Mouse (Mus musculus) thymus, adult 2 months (tissue): ENCODE measurements around the gene Cadps2.

Experiments
- CTCF ChIP-seq: fragments of 200-500 bp; IDR thresholded peaks from 2 replicates; pipeline ENCODE4 v1.5.1; 2012; ENCODE audit warnings: mild to moderate bottlenecking, control low read depth, low read length, moderate library complexity, borderline replicate concordance; ENCODE audit not compliant: control insufficient read depth, poor library complexity, insufficient read depth; ENCODE audit errors: extremely low read depth
- POLR2A ChIP-seq: fragments of 200-500 bp; IDR thresholded peaks from 2 replicates; pipeline ENCODE4 v1.6.1; 2012; ENCODE audit warnings: mild to moderate bottlenecking, low read length, control low read depth, moderate library complexity; ENCODE audit not compliant: control insufficient read depth, poor library complexity, insufficient read depth; ENCODE audit errors: extremely low read depth

GRCm38 (mm10) chr6:23467885-23468284 lies 371.3 kb downstream of the Cadps2 start:
- TF ChIP-seq CTCF (no peak), POLR2A (no peak)
